Mouse (Mus musculus): Measurements from ENCODE around the gene Gbf1.

- TF ChIP-seq MAX (IDR thresholded peaks at IDR 0.05; ENCODE audit: low read depth) = no peak
- TF ChIP-seq POLR2A (IDR thresholded peaks at IDR 0.05; ENCODE audit: insufficient read length, low read depth) = no peak
These were observed 11.2 kb upstream of the Gbf1 start for GRCm38 (mm10) chr19:46141091-46141490.
